Mouse (Mus musculus) small intestine, adult 10 weeks (tissue): ENCODE measurements around the gene Borcs8. TPM values are rescaled to one million over a fixed set of nuclear protein-coding genes. Genes with fewer than 3 reads are reported as not detected.

ENCODE experiments used
- polyA plus RNA-seq: library from polyadenylated mRNA; stranded (reverse); fragments of 350-450 nt; fragmentation: Illumina TruSeq; extraction: RNeasy Lipid Tissue Mini Kit (QIAGEN cat#74804); gene quantifications from one replicate; pipeline ENCODE4 v1.2.3, GENCODE M21; 2014; ENCODE audit warnings: low replicate concordance

The Borcs8 gene
- polyA plus RNA-seq, result 2.0 TPM

GRCm38 (mm10) chr8:70139026-70139857, at the start of gene Borcs8, which contains the start of the genes Rfxank and Mef2b:
TSS of gene Borcs8 (plus strand) at chr8:70139499.
TSS of gene Rfxank (minus strand) at chr8:70139154.
TSS of gene Mef2b (plus strand) at chr8:70139711.

DNA sequence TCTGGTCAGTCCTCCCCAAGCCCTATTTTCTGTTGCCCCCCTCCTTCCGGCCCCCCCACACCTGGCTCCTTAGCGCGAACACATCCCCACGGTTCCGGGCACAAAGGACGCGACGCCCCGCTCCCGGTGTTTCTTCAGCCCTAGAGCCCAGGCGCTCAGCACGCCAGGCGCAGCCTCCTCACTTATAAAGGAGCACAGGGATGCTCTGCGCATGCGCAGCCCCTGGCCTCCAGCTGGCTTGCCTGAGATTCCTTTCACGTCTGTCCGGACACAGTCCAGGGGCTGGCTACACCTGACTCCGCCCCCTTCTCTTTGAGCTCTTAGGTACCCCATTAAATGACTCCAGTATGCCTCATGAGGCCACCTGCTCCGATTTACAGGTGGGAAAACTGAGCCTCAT, 18.6 kb upstream of the Borcs8 start, which contains the start of gene Ncan:
TSS of gene Ncan (minus strand) at position 207 of the 400 bp plus-strand sequence.

GRCm38 (mm10) chr8:70131166-70131883, 8.0 kb upstream of the Borcs8 start, which contains the start of gene Nr2c2ap:
TSS of gene Nr2c2ap (plus strand) at chr8:70131333.

GRCm38 (mm10) chr8:70172043-70172681, 32.9 kb downstream of the Borcs8 start, which contains the start of gene Tmem161a:
TSS of gene Tmem161a (plus strand) at chr8:70172356.

Other genes starting within 250 kb of the Borcs8 start
- not detected for gene Tssk6, start 237.3 kb upstream of the Borcs8 start, polyA plus RNA-seq
- gene Ndufa13, start 236.9 kb upstream of the Borcs8 start, polyA plus RNA-seq, result not detected
- not detected for gene Yjefn3, start 236.8 kb upstream of the Borcs8 start, polyA plus RNA-seq
- gene Gatad2a, start 143.1 kb upstream of the Borcs8 start, polyA plus RNA-seq, result 5.5 TPM
- gene Mau2, start 96.8 kb upstream of the Borcs8 start, polyA plus RNA-seq, result 8.8 TPM
- 5.9 TPM for gene Sugp1, start 96.7 kb upstream of the Borcs8 start, polyA plus RNA-seq
- gene Tm6sf2, start 66.6 kb upstream of the Borcs8 start, polyA plus RNA-seq, result 30.1 TPM
- 0.15 TPM for gene Hapln4, start 56.0 kb upstream of the Borcs8 start, polyA plus RNA-seq
- gene Ncan, start 18.6 kb upstream of the Borcs8 start, polyA plus RNA-seq, result not detected
- gene Nr2c2ap, start 8.2 kb upstream of the Borcs8 start, polyA plus RNA-seq, result 0.37 TPM
- 0.33 TPM for gene Rfxank, start 345 bp upstream of the Borcs8 start, polyA plus RNA-seq
- not detected for gene Mef2b, start 212 bp downstream of the Borcs8 start, polyA plus RNA-seq
- 3.5 TPM for gene Tmem161a, start 32.9 kb downstream of the Borcs8 start, polyA plus RNA-seq
- gene Slc25a42, start 72.8 kb downstream of the Borcs8 start, polyA plus RNA-seq, result 1.2 TPM
- 2.9 TPM for gene Sugp2, start 94.7 kb downstream of the Borcs8 start, polyA plus RNA-seq
- gene Armc6, start 95.0 kb downstream of the Borcs8 start, polyA plus RNA-seq, result 0.71 TPM
- not detected for gene Homer3, start 143.3 kb downstream of the Borcs8 start, polyA plus RNA-seq
- gene Ddx49, start 163.0 kb downstream of the Borcs8 start, polyA plus RNA-seq, result 4.1 TPM
- 0.59 TPM for gene Cope, start 163.0 kb downstream of the Borcs8 start, polyA plus RNA-seq
- gene Cers1, start 176.3 kb downstream of the Borcs8 start, polyA plus RNA-seq, result not detected
- gene Gdf1, start 190.3 kb downstream of the Borcs8 start, polyA plus RNA-seq, result not detected
- 2.2 TPM for gene Upf1, start 213.8 kb downstream of the Borcs8 start, polyA plus RNA-seq
- gene Comp, start 234.1 kb downstream of the Borcs8 start, polyA plus RNA-seq, result not detected